Mouse (Mus musculus): ENCODE measurements at regions not wholly inside any gene's neighbourhood (a gene's known extent, or its start where the extent isn't known, plus 50 kb on each side); places are given as distances from the start of the nearest gene placed in this dataset.

- no peak overlapping the region for H3K27ac ChIP-seq (ENCODE audit: low read length)
- H3K4me3 ChIP-seq (replicated peaks; ENCODE audit: low read length) = no peak overlapping the region
- H3K27me3 ChIP-seq (ENCODE audit: control insufficient read depth, insufficient read depth, low read length) = no peaks in the 10 kb centered on the region
- 0 out of 2 replicates have a peak, but pooled peaks cover 5% of the 10 kb centered on the region for H3K4me1 ChIP-seq (ENCODE audit: control insufficient read depth, insufficient read depth, low read length)
- H3K9ac ChIP-seq (ENCODE audit: low read length) = no peak overlapping the region
- H3K4me2 ChIP-seq (ENCODE audit: low read depth, low read length) = no peak overlapping the region
- ATAC-seq (ENCODE audit: insufficient read depth, low FRiP score) = no peak
- no peaks in the 10 kb centered on the region for H3K36me3 ChIP-seq (ENCODE audit: control insufficient read depth, insufficient read depth, low read length)
- H3K9me3 ChIP-seq (replicated peaks; ENCODE audit: control insufficient read depth, low read length) = no peaks in the 10 kb centered on the region
- 66% methylated on average over 2 of the region's 2 CpGs for WGBS
These were observed 78.6 kb downstream of the Ets2 start for GRCm38 (mm10) chr16:95780431-95780830.

GRCm38 (mm10) chr16:95778845-95779722, 77.2 kb downstream of the Ets2 start:
- 0 out of 2 replicates have a peak overlapping the region, but pooled peaks have one; percentile 2 for H3K27ac ChIP-seq (ENCODE audit: low read length)
- H3K9ac ChIP-seq (ENCODE audit: low read length) = no peak overlapping the region
- 77% methylated on average over 6 of the region's 6 CpGs for WGBS
- H3K4me2 ChIP-seq (ENCODE audit: low read depth, low read length) = no peak overlapping the region
- no peaks in the 10 kb centered on the region for H3K36me3 ChIP-seq (ENCODE audit: control insufficient read depth, insufficient read depth, low read length)
- H3K4me3 ChIP-seq (replicated peaks; ENCODE audit: low read length) = no peak overlapping the region
- H3K27me3 ChIP-seq (ENCODE audit: control insufficient read depth, insufficient read depth, low read length) = no peaks in the 10 kb centered on the region
- no peak for ATAC-seq (ENCODE audit: insufficient read depth, low FRiP score)
- no peaks in the 10 kb centered on the region for H3K9me3 ChIP-seq (replicated peaks; ENCODE audit: control insufficient read depth, low read length)
- 0 out of 2 replicates have a peak, but pooled peaks cover 5% of the 10 kb centered on the region for H3K4me1 ChIP-seq (ENCODE audit: control insufficient read depth, insufficient read depth, low read length)

- WGBS = 38% methylated on average over 4 of the region's 4 CpGs
These were observed 76.3 kb downstream of the Ets2 start for GRCm38 (mm10) chr16:95778173-95778572.

GRCm38 (mm10) chr16:95776610-95777363, 74.9 kb downstream of the Ets2 start:
- no peak for ATAC-seq (ENCODE audit: insufficient read depth, low FRiP score)
- no peaks in the 10 kb centered on the region for H3K36me3 ChIP-seq (ENCODE audit: control insufficient read depth, insufficient read depth, low read length)
- H3K27me3 ChIP-seq (ENCODE audit: control insufficient read depth, insufficient read depth, low read length) = no peaks in the 10 kb centered on the region
- 79% methylated on average over 10 of the region's 10 CpGs for WGBS
- H3K9ac ChIP-seq (ENCODE audit: low read length) = no peak overlapping the region
- H3K9me3 ChIP-seq (replicated peaks; ENCODE audit: control insufficient read depth, low read length) = no peaks in the 10 kb centered on the region
- 0 out of 2 replicates have a peak, but pooled peaks cover 5% of the 10 kb centered on the region for H3K4me1 ChIP-seq (ENCODE audit: control insufficient read depth, insufficient read depth, low read length)
- no peak overlapping the region for H3K4me2 ChIP-seq (ENCODE audit: low read depth, low read length)
- no peak overlapping the region for H3K4me3 ChIP-seq (replicated peaks; ENCODE audit: low read length)
- no peak overlapping the region for H3K27ac ChIP-seq (ENCODE audit: low read length)

More at GRCm38 (mm10) chr16:95778173-95778572, 76.3 kb downstream of the Ets2 start:
- Histone ChIP-seq H3K4me3 (replicated peaks; ENCODE audit: low read length) (no peak overlapping the region), H3K4me2 (ENCODE audit: low read depth, low read length) (no peak overlapping the region), H3K4me1 (ENCODE audit: control insufficient read depth, insufficient read depth, low read length) (0 out of 2 replicates have a peak, but pooled peaks cover 5% of the 10 kb centered on the region), H3K9me3 (replicated peaks; ENCODE audit: control insufficient read depth, low read length) (no peaks in the 10 kb centered on the region), H3K36me3 (ENCODE audit: control insufficient read depth, insufficient read depth, low read length) (no peaks in the 10 kb centered on the region), H3K9ac (ENCODE audit: low read length) (no peak overlapping the region), H3K27ac (ENCODE audit: low read length) (peak overlapping the region; percentile 73; the same call in 1 of the 2 replicates), H3K27me3 (ENCODE audit: control insufficient read depth, insufficient read depth, low read length) (no peaks in the 10 kb centered on the region)
- no peak for ATAC-seq (ENCODE audit: insufficient read depth, low FRiP score)

GRCm38 (mm10) chr16:95776010-95776409, 74.1 kb downstream of the Ets2 start:
- WGBS = 87% methylated on average over 1 of the region's 1 CpGs
- Histone ChIP-seq H3K4me2 (ENCODE audit: low read depth, low read length) (no peak overlapping the region), H3K27me3 (ENCODE audit: control insufficient read depth, insufficient read depth, low read length) (no peaks in the 10 kb centered on the region), H3K27ac (ENCODE audit: low read length) (no peak overlapping the region), H3K9me3 (replicated peaks; ENCODE audit: control insufficient read depth, low read length) (no peaks in the 10 kb centered on the region), H3K4me1 (ENCODE audit: control insufficient read depth, insufficient read depth, low read length) (0 out of 2 replicates have a peak, but pooled peaks cover 5% of the 10 kb centered on the region), H3K4me3 (replicated peaks; ENCODE audit: low read length) (no peak overlapping the region), H3K36me3 (ENCODE audit: control insufficient read depth, insufficient read depth, low read length) (no peaks in the 10 kb centered on the region), H3K9ac (ENCODE audit: low read length) (no peak overlapping the region)
- no peak for ATAC-seq (ENCODE audit: insufficient read depth, low FRiP score)

- no peak overlapping the region for H3K27ac ChIP-seq (ENCODE audit: low read length)
- H3K4me3 ChIP-seq (replicated peaks; ENCODE audit: low read length) = no peak overlapping the region
- no peaks in the 10 kb centered on the region for H3K27me3 ChIP-seq (ENCODE audit: control insufficient read depth, insufficient read depth, low read length)
- H3K4me2 ChIP-seq (ENCODE audit: low read depth, low read length) = no peak overlapping the region
- H3K36me3 ChIP-seq (ENCODE audit: control insufficient read depth, insufficient read depth, low read length) = no peaks in the 10 kb centered on the region
- 76% methylated on average over 5 of the region's 5 CpGs for WGBS
- H3K4me1 ChIP-seq (ENCODE audit: control insufficient read depth, insufficient read depth, low read length) = peaks cover 5% of the 10 kb centered on the region; the same call in 1 of the 2 replicates
- no peaks in the 10 kb centered on the region for H3K9me3 ChIP-seq (replicated peaks; ENCODE audit: control insufficient read depth, low read length)
- no peak overlapping the region for H3K9ac ChIP-seq (ENCODE audit: low read length)
- no peak for ATAC-seq (ENCODE audit: insufficient read depth, low FRiP score)
These were observed 73.5 kb downstream of the Ets2 start for GRCm38 (mm10) chr16:95775361-95775760.

GRCm38 (mm10) chr16:95773151-95773550, 71.3 kb downstream of the Ets2 start:
- no peak for ATAC-seq (ENCODE audit: insufficient read depth, low FRiP score)
- 85% methylated on average over 3 of the region's 3 CpGs for WGBS

More at GRCm38 (mm10) chr16:95773151-95773550, 71.3 kb downstream of the Ets2 start:
- Histone ChIP-seq H3K36me3 (ENCODE audit: control insufficient read depth, insufficient read depth, low read length) (no peaks in the 10 kb centered on the region), H3K4me1 (ENCODE audit: control insufficient read depth, insufficient read depth, low read length) (peaks cover 18% of the 10 kb centered on the region), H3K4me2 (ENCODE audit: low read depth, low read length) (no peak overlapping the region), H3K27ac (ENCODE audit: low read length) (no peak overlapping the region), H3K9me3 (replicated peaks; ENCODE audit: control insufficient read depth, low read length) (no peaks in the 10 kb centered on the region), H3K27me3 (ENCODE audit: control insufficient read depth, insufficient read depth, low read length) (no peaks in the 10 kb centered on the region), H3K4me3 (replicated peaks; ENCODE audit: low read length) (no peak overlapping the region), H3K9ac (ENCODE audit: low read length) (no peak overlapping the region)
